Mouse (Mus musculus) heart, embryonic 14.5 days (tissue): ENCODE results near the gene Fuca1. TPM values are rescaled to one million over a fixed set of nuclear protein-coding genes. Genes with fewer than 3 reads are reported as not detected.
A peak's percentile ranks its signal among the peaks of the same experiment; 100 is the strongest.

Experiments
- ATAC-seq: fragments of 200-750 bp; cut with Nextera tagmentation; 2 replicates; pipeline ENCODE4 v1.8.0; 2017; ENCODE audit warnings: low read depth, moderate TSS enrichment; ENCODE audit not compliant: insufficient number of reproducible peaks, insufficient read depth, low FRiP score
- H3K27ac ChIP-seq, 2 experiments: fragments of 200-500 bp in 1 of 2; fragments of 300-500 bp in 1 of 2; sonication (generic) in 1 of 2; replicated peaks in 1 of 2; 2 replicates each; pipeline ENCODE4 v1.5.1; 2012 to 2014; ENCODE audit warnings: low read depth in 2 of 2, low read length in 2 of 2, control low read depth in 1 of 2, mild to moderate bottlenecking in 1 of 2, mixed read lengths in 1 of 2; ENCODE audit not compliant: control insufficient read depth in 1 of 2, insufficient read depth in 1 of 2
- H3K27me3 ChIP-seq: fragments of 300-500 bp; sonication (generic); 2 replicates; pipeline ENCODE4 v1.6.1; 2014; ENCODE audit warnings: mild to moderate bottlenecking, low read length, control low read depth; ENCODE audit not compliant: control insufficient read depth, insufficient read depth
- H3K36me3 ChIP-seq: fragments of 300-500 bp; sonication (generic); 2 replicates; pipeline ENCODE4 v1.6.1; 2014; ENCODE audit warnings: mild to moderate bottlenecking, control low read depth, low read length, mixed read lengths; ENCODE audit not compliant: control insufficient read depth, insufficient read depth
- H3K4me1 ChIP-seq, 2 experiments: fragments of 200-500 bp in 1 of 2; fragments of 300-500 bp in 1 of 2; sonication (generic) in 1 of 2; 2 replicates each; pipeline ENCODE4 v1.6.1; 2012 to 2014; ENCODE audit warnings: low read length in 2 of 2, control low read depth in 1 of 2, mixed read lengths in 1 of 2; ENCODE audit not compliant: control insufficient read depth in 2 of 2, insufficient read depth in 2 of 2
- H3K4me2 ChIP-seq: fragments of 300-500 bp; sonication (generic); 2 replicates; pipeline ENCODE4 v1.6.1; 2014; ENCODE audit warnings: mild to moderate bottlenecking, low read length
- H3K4me3 ChIP-seq, 2 experiments: fragments of 200-500 bp in 1 of 2; fragments of 300-500 bp in 1 of 2; sonication (generic) in 1 of 2; 2 replicates each; pipeline ENCODE4 v1.5.1; 2012 to 2014; ENCODE audit warnings: low read length in 2 of 2, mild to moderate bottlenecking in 2 of 2, control low read depth in 1 of 2, low read depth in 1 of 2, moderate library complexity in 1 of 2; ENCODE audit not compliant: control insufficient read depth in 1 of 2, insufficient read depth in 1 of 2
- H3K9ac ChIP-seq: fragments of 300-500 bp; sonication (generic); 2 replicates; pipeline ENCODE4 v1.6.1; 2014; ENCODE audit warnings: mild to moderate bottlenecking, low read length
- H3K9me3 ChIP-seq: fragments of 300-500 bp; sonication (generic); 2 replicates; pipeline ENCODE4 v1.6.1; 2016; ENCODE audit warnings: low read length, control low read depth; ENCODE audit not compliant: control insufficient read depth
- WGBS: fragments of 180-500 bp; shearing (Covaris S2); extraction: QIAGEN DNeasy Blood & Tissue Kit; methylation state at CpG from one replicate; pipeline ENCODE4 v1.1.7; 2014; 5-methylcytosine and 5-hydroxymethylcytosine counted together
- polyA plus RNA-seq: library from polyadenylated mRNA; unstranded; fragments of >200 nt; fragmentation: Nextera tagmentation; extraction: Ambion mirVana; gene quantifications from 2 replicates; pipeline ENCODE4 v1.2.1, GENCODE M21; 2014

The Fuca1 gene
- polyA plus RNA-seq, 1 experiment from 2014 or later = 63.0 TPM

DNA sequence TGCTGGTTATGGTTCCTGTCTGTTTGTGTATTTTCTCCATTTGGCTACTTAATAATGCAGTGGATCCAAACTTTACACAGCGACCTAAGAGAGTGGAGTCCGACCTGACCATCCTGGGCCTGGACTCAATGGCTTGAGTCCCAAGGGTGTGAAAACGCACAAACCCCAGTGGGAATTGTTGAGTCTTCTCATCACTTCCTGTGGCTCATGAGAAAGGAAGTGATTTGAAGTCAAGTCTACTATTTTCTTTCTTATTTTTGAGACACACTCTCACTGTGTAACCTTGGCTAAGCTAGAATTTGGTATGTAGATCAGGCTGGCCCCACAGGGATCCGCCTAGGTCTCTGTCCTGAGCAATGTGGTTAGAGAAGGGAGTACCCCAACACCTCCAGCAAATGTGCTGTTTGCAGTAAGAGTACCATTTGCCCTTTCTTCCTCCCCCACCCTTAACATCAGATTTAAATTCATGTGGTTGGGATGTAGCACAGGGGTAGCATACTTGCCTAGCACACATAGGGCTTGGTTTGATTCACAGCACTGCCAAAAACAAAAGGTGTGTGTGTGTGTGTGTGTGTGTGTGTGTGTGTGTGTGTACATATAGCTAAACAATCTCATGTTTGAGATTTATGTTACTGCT lies 17.8 kb upstream of the Fuca1 start:
- 88% methylated on average over 4 of the region's 4 CpGs for WGBS
- no peak for ATAC-seq
- Histone ChIP-seq H3K27ac (no peak overlapping the region), H3K4me2 (no peak overlapping the region), H3K4me3 (no peak overlapping the region), H3K27me3 (no peaks in the 10 kb centered on the region), H3K36me3 (no peaks in the 10 kb centered on the region), H3K4me1 (peaks cover 5 to 7% of the 10 kb centered on the region in 2 experiments; a peak in 3 of 4 replicates), H3K9me3 (no peaks in the 10 kb centered on the region), H3K9ac (no peak overlapping the region)

DNA sequence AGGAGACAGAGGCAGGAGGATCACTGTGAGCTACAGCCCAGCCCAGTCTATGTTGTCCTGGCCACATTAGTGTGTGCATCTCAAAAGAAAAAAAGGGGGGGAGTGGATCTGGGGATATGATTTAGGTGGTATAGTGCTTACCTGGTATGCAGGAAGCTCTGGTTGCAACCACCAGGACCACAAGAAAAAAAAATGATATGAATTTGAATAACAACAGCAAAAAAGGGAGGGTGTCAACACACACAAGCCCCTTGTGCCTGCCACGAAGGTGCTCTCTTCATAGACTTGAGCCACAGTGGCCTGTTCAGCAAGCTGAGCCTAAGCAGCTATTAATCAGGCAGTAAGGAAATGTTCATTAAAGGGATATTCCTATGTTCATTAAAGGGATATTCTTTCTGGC lies 15.7 kb upstream of the Fuca1 start:
- H3K27me3 ChIP-seq = no peaks in the 10 kb centered on the region
- peaks cover 5 to 7% of the 10 kb centered on the region in 2 experiments; a peak in 3 of 4 replicates for H3K4me1 ChIP-seq
- H3K4me2 ChIP-seq = no peak overlapping the region
- no peak overlapping the region for H3K27ac ChIP-seq
- H3K36me3 ChIP-seq = no peaks in the 10 kb centered on the region
- H3K4me3 ChIP-seq = no peak overlapping the region
- WGBS = 40% methylated on average over 1 of the region's 1 CpGs
- ATAC-seq = no peak
- H3K9ac ChIP-seq = no peak overlapping the region
- H3K9me3 ChIP-seq = no peaks in the 10 kb centered on the region

- Histone ChIP-seq H3K36me3 (no peaks in the 10 kb centered on the region), H3K9me3 (no peaks in the 10 kb centered on the region), H3K27me3 (no peaks in the 10 kb centered on the region), H3K4me3 (no peak overlapping the region), H3K4me1 (peaks cover 5 to 10% of the 10 kb centered on the region in 2 experiments; a peak in 3 of 4 replicates), H3K27ac (no peak overlapping the region), H3K4me2 (no peak overlapping the region), H3K9ac (no peak overlapping the region)
- WGBS = 85% methylated on average over 3 of the region's 3 CpGs
- no peak for ATAC-seq
Measured at GRCm38 (mm10) chr4:135906633-135907032, 13.9 kb upstream of the Fuca1 start.

GRCm38 (mm10) chr4:135909326-135910066 lies 11.0 kb upstream of the Fuca1 start:
- peaks cover 5 to 10% of the 10 kb centered on the region in 2 experiments; a peak in 3 of 4 replicates for H3K4me1 ChIP-seq
- no peaks in the 10 kb centered on the region for H3K9me3 ChIP-seq
- ATAC-seq = no peak
- no peak overlapping the region for H3K9ac ChIP-seq
- 14% methylated on average over 13 of the region's 13 CpGs for WGBS
- no peak overlapping the region for H3K4me3 ChIP-seq
- H3K36me3 ChIP-seq = no peaks in the 10 kb centered on the region
- H3K27me3 ChIP-seq = no peaks in the 10 kb centered on the region
- H3K4me2 ChIP-seq = peak overlapping the region; percentile 8; the same call in 1 of the 2 replicates
- no peak overlapping the region for H3K27ac ChIP-seq

DNA sequence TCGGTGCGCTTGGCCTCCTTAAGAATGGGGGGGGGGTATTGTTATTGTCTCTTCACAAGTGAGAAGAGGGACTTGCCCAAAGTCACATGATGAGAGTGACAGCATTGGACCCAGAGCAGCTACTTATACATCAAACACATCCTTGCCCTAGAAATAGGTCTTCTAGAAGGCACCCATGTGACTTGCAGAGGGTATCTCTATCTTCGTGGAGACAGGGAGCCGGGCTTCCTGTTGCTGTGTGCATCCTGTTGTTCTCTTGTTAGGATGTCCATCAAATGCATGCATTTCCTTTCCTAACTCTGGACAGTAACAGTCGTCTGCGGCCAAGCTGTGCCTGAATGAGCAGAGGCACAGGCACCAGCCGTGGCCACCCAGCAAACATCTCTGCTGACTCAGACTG lies 9.0 kb upstream of the Fuca1 start:
- H3K27me3 ChIP-seq = no peaks in the 10 kb centered on the region
- H3K9me3 ChIP-seq = no peaks in the 10 kb centered on the region
- H3K9ac ChIP-seq = no peak overlapping the region
- peaks cover 5 to 10% of the 10 kb centered on the region in 2 experiments; a peak in 3 of 4 replicates for H3K4me1 ChIP-seq
- H3K27ac ChIP-seq = no peak overlapping the region
- H3K4me2 ChIP-seq = no peak overlapping the region
- H3K4me3 ChIP-seq = no peak overlapping the region
- WGBS = 56% methylated on average over 7 of the region's 7 CpGs
- H3K36me3 ChIP-seq = no peaks in the 10 kb centered on the region
- ATAC-seq = no peak

GRCm38 (mm10) chr4:135912164-135912563 lies 8.4 kb upstream of the Fuca1 start:
- H3K9ac ChIP-seq = no peak overlapping the region
- no peaks in the 10 kb centered on the region for H3K27me3 ChIP-seq
- peaks cover 5 to 10% of the 10 kb centered on the region in 2 experiments; a peak in 3 of 4 replicates for H3K4me1 ChIP-seq
- H3K4me2 ChIP-seq = no peak overlapping the region
- no peak for ATAC-seq
- no peak overlapping the region for H3K4me3 ChIP-seq
- no peaks in the 10 kb centered on the region for H3K36me3 ChIP-seq
- H3K27ac ChIP-seq = no peak overlapping the region
- 53% methylated on average over 3 of the region's 3 CpGs for WGBS
- H3K9me3 ChIP-seq = no peaks in the 10 kb centered on the region

DNA sequence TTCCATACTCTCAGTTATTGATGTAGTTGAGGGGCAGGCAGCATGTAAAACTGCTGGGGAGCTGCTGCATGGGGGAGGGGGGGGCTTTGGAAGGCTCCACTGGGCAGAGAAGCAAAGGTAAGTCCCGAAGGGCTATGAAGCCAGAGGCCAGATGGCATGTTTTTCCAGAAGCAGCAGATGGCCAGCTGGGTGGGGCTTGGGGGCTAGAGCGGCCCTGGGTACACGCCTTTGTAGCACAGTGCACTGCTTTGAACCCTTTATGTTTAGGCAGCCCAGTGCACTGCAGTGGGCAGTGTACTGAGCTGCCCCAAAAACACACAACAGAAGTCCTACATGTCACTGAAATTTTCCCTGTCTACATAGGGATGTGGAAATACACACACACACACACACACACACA lies 7.7 kb upstream of the Fuca1 start:
- Histone ChIP-seq H3K4me3 (no peak overlapping the region), H3K27ac (no peak overlapping the region), H3K4me2 (no peak overlapping the region), H3K9ac (no peak overlapping the region), H3K27me3 (no peaks in the 10 kb centered on the region), H3K4me1 (peaks cover 5 to 10% of the 10 kb centered on the region in 2 experiments; a peak in 3 of 4 replicates), H3K9me3 (no peaks in the 10 kb centered on the region), H3K36me3 (no peaks in the 10 kb centered on the region)
- ATAC-seq = no peak
- 48% methylated on average over 3 of the region's 3 CpGs for WGBS
